Mouse (Mus musculus): Measurements from ENCODE around the gene Mgat4a.

Gene Mgat4a

GRCm38 (mm10) chr1:37540810-37541658 lies at the start of gene Mgat4a:
Gene Mgat4a, minus strand, starts transcription at chr1:37541016.
- DNase-seq: peak; percentile 96

- peak; percentile 50 for DNase-seq
Observed at GRCm38 (mm10) chr1:37585809-37586480, 45.1 kb upstream of the Mgat4a start.

DNA sequence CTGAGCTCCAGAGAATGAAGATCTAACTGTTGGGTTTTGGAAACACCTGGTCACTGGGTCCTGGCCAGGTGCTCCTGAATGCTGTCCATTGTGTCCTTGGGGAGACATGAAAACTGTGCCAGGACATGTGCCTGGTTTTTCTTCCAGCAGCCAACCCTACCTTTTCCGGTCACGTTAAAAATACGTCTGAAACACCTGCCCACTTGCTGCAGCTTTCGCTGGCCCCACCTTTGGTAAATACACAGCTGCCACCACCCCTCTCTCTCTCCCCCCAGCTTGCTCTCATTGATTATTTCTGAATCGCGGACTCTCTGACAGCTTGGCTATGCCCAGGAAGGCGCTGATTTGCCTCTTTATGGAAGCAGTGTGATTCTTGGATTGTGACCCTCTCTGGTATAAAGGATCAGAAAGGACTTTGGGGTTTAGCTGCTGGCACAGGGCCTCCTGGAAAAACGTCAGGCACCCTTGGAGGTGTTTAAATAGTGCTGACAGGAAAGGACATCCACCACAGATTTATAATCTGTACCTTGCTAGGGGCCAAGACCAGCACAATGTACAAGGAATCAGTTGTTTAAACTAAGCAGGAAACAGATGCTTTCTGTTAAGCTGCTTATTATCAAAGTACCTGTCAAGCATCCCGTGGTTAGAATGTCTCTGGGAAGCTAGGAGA lies 43.1 kb upstream of the Mgat4a start:
- DNase-seq: no peak

DNA sequence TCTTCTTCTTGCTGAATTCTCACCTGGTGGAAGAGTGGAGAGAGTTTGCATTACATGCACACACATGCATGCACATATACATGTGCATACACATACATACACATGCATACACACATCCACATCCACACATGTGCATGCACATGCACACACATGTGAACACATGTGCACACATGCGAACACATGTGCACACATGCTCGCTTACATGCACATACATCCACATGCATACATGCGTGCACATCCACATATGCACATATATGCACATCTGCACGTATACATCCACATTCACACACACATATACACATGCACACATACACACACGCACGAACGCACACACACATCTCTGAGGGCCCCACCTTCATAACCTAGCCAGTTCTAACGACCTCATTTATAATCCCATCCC lies 42.4 kb upstream of the Mgat4a start:
- no peak for DNase-seq

GRCm38 (mm10) chr1:37579686-37580085 lies 38.9 kb upstream of the Mgat4a start:
- no peak for DNase-seq

DNA sequence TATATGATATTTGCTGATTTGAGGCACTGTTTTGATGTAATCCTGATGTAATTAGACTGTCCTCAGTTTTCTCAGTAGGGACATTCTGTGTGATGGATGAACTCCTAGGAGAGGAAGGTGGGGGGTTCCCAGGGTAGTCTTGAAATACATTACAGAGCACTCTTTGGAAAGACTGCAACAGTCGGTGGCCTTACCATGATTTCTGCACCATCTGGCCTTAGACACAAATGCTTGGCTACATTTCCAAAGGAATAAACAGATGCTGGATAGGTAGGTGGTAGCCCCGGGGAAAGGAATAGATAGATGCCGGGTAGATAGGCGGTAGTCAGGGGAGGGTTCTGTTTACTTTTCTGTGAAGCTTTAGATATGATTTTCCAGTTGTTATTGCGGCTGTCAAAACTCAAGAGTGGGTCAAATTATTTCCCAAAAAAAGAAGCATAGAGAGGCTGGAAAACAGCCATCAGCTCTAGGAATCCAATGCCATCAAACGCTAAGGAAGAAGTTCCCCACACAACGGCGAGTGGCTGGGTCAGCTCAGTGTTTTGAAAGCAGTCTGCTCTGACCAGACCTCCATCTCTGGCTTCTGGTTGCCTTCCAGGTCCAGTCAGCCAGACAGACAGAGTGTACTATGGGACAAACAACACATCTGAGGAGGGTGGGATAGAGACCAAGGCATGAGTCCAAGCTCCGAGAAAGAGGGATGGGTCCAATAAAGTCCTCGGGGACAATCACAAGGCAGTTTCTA lies 31.9 kb upstream of the Mgat4a start:
- no peak for DNase-seq

DNA sequence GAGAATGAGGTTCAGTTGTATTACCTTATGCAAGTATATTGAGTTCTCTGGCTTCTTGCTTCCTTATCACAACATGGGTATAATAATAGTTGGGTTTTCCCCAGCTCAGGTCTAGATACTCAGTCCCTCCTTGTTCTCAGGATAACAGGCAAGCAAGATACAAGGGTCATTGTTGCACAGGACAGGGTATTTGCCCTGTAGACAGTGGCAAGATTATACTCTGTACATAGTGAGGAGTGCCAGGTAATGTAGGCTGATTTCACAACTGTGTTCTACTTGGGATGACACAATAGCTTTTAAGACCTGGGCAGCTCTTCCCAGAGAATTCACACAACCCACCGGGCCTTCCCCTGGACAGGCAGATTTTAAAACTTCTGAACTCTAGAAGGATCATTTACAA lies 27.6 kb upstream of the Mgat4a start:
- no peak for DNase-seq

- no peak for DNase-seq
Observed at GRCm38 (mm10) chr1:37566754-37567153, 25.9 kb upstream of the Mgat4a start.

DNA sequence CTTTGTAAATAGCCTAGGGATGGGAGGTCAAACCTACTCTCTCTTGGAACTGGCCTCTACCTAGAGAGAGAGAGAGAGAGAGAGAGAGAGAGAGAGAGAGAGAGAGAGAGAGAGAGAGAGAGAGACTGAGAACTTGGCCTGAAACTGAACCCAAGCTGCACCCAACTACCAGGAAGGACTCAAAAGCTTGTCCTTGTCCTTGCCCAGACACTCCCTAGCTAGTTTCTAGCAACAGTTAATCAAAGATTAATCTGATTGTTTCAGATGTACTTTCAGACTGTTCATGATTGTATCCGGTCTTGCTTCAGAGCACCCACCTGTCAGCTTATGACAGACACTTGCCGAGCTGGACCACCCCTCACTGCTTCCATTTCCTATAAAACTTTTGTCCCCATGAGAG lies 25.5 kb upstream of the Mgat4a start:
- no peak for DNase-seq

GRCm38 (mm10) chr1:37565396-37565795 lies 24.6 kb upstream of the Mgat4a start:
- DNase-seq: no peak

- DNase-seq: no peak
Observed at GRCm38 (mm10) chr1:37561955-37562354, 21.1 kb upstream of the Mgat4a start.

DNA sequence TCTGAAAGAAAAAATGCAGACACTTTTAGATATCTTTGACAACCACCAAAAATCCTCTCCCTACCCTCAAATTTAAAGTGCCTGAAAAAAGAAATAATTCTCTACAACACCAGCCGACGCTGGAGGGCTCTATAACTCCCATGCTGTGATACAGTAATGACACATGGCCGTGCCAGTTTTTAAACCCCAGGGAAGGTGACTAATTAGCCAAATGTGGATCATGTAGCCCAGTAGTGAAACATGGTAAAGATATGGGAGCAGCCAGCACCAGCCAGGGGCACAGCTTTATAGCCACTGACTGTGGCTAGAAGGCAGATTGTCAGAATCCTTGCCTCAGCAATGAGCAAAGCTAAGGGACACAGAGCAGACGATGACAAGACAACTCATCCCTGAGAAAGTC lies 19.5 kb upstream of the Mgat4a start:
- DNase-seq: no peak

GRCm38 (mm10) chr1:37551986-37552385 lies 11.2 kb upstream of the Mgat4a start:
- DNase-seq: peak; percentile 48

GRCm38 (mm10) chr1:37549501-37549900 lies 8.7 kb upstream of the Mgat4a start:
- DNase-seq: no peak

DNA sequence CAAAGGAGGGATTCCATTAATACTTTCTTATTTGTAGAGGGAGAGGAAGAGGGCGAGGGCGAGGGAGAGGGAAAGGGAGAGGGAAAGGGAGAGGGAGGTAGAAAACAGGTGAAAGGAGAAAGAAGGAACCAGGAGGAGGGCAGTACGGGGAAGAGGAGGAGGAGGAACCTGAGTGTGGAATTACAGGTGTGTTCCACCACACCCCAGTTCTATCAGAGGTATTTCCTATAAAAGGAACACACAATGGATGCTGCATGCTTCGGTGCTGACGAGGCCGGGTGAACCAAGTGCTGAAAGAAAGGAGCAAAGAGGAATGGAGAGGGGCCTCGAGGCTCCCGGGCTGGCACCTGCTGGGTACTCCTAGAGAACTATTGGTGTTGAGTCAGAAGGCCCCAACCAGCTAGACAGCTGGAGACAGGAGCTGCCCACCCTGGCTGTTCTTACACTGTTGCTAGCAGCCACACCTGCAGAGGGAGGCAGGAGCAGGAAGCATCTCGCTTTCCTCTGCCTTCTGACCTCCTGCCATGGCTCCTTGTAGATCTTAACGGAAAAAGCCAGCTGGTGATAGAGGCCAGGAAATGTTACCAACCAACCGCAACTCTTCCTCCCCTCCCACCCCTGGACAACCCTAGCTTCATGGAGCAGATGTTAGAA lies 5.7 kb upstream of the Mgat4a start:
- DNase-seq: no peak

- no peak for DNase-seq
Observed at GRCm38 (mm10) chr1:37544251-37544650, 3.4 kb upstream of the Mgat4a start.

GRCm38 (mm10) chr1:37543057-37543456 lies 2.2 kb upstream of the Mgat4a start:
- no peak for DNase-seq

- DNase-seq: no peak
Observed at GRCm38 (mm10) chr1:37539968-37540809, 627 bp downstream of the Mgat4a start.

GRCm38 (mm10) chr1:37534532-37535108 lies 6.2 kb downstream of the Mgat4a start:
- DNase-seq: no peak

DNA sequence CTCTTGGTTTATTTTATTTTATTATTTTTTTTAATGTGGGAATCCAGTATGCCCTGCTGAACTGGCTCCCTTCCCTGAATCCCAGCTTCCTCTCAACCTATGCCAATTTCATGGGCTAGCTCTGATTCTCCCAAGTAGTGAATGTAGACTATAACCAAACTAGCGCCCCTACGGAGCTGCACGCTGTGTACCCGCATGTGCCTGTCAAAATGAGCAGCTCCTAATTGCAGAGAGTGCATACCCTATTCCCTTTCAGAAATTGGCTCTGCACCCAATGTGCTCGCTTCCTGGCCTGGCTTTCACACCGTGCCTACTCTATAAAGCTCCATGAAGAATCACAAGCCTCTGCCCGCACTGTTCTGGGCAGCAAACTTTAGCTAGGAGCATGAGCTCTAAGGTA lies 7.6 kb downstream of the Mgat4a start:
- no peak for DNase-seq

GRCm38 (mm10) chr1:37532533-37532840 lies 8.3 kb downstream of the Mgat4a start:
- no peak for DNase-seq
